Mouse (Mus musculus) liver, embryonic 15.5 days (tissue): ENCODE data around the gene Krtap20-2. TPM values are rescaled to one million over a fixed set of nuclear protein-coding genes. Genes with fewer than 3 reads are reported as not detected.
"Not testable (repeated sequence)": the region's sequence is repeated elsewhere in the genome, so short reads cannot be mapped to it uniquely, and the experiment has no call there.

Source experiments
- ATAC-seq: fragments of 200-750 bp; cut with Nextera tagmentation; 2 replicates; pipeline ENCODE4 v1.8.0; 2017; ENCODE audit warnings: moderate number of reproducible peaks, mild to moderate bottlenecking, moderate library complexity; ENCODE audit not compliant: insufficient read depth
- H3K27ac ChIP-seq: fragments of 300-500 bp; sonication (generic); replicated peaks from 2 replicates; pipeline ENCODE4 v1.5.1; 2015; ENCODE audit warnings: mild to moderate bottlenecking, inconsistent platforms
- H3K27me3 ChIP-seq: fragments of 300-500 bp; sonication (generic); 2 replicates; pipeline ENCODE4 v1.6.1; 2015; ENCODE audit warnings: mild to moderate bottlenecking, inconsistent platforms
- H3K36me3 ChIP-seq: fragments of 300-500 bp; sonication (generic); replicated peaks from 2 replicates; pipeline ENCODE4 v1.6.1; 2015; ENCODE audit warnings: moderate library complexity, mild to moderate bottlenecking, inconsistent platforms
- H3K4me1 ChIP-seq: fragments of 300-500 bp; sonication (generic); replicated peaks from 2 replicates; pipeline ENCODE4 v1.6.1; 2015; ENCODE audit warnings: inconsistent platforms
- H3K4me2 ChIP-seq: fragments of 300-500 bp; sonication (generic); 2 replicates; pipeline ENCODE4 v1.6.1; 2015; ENCODE audit warnings: moderate library complexity, mild to moderate bottlenecking, inconsistent platforms
- H3K4me3 ChIP-seq: fragments of 300-500 bp; sonication (generic); replicated peaks from 2 replicates; pipeline ENCODE4 v1.5.1; 2015; ENCODE audit warnings: mild to moderate bottlenecking, inconsistent platforms
- H3K9ac ChIP-seq: fragments of 300-500 bp; sonication (generic); 2 replicates; pipeline ENCODE4 v1.6.1; 2015; ENCODE audit warnings: moderate library complexity, mild to moderate bottlenecking, inconsistent platforms
- H3K9me3 ChIP-seq: fragments of 300-500 bp; sonication (generic); replicated peaks from 2 replicates; pipeline ENCODE4 v1.6.1; 2016; ENCODE audit warnings: inconsistent platforms
- WGBS: fragments of 180-500 bp; shearing (Covaris S2); methylation state at CpG from one replicate; pipeline ENCODE4 v1.1.7; 2015; ENCODE audit warnings: mixed read lengths; ENCODE audit not compliant: insufficient replicate concordance; 5-methylcytosine and 5-hydroxymethylcytosine counted together
- polyA plus RNA-seq: library from polyadenylated mRNA; unstranded; fragments of >200 nt; fragmentation: Nextera tagmentation; extraction: Ambion mirVana; gene quantifications from 2 replicates; pipeline ENCODE4 v1.2.1, GENCODE M21; 2015

Krtap20-2 gene
- not detected in 2 replicates for polyA plus RNA-seq

- ATAC-seq = no peak
- H3K9me3 ChIP-seq = no peaks in the 10 kb centered on the region
- H3K27ac ChIP-seq = no peak within 1 kb of the TSS
- no peaks in the 10 kb centered on the region for H3K36me3 ChIP-seq
- H3K4me3 ChIP-seq = no peak within 1 kb of the TSS
- no peak within 1 kb of the TSS for H3K9ac ChIP-seq
- no peaks in the 10 kb centered on the region for H3K4me1 ChIP-seq
- H3K4me2 ChIP-seq = no peak within 1 kb of the TSS
- WGBS = 21% methylated on average over 1 of the region's 1 CpGs
- H3K27me3 ChIP-seq = no peaks in the 10 kb centered on the region
These were observed at the start of gene Krtap20-2 for GRCm38 (mm10) chr16:89205561-89205960. Krtap20-2 (plus strand) TSS chr16:89205861.

- ATAC-seq = no peak
- Histone ChIP-seq H3K27ac (no peak within 1 kb of the TSS), H3K4me3 (no peak within 1 kb of the TSS), H3K4me1 (no peaks in the 10 kb centered on the region), H3K27me3 (no peaks in the 10 kb centered on the region), H3K4me2 (no peak within 1 kb of the TSS), H3K9me3 (0 out of 2 replicates have a peak, but pooled peaks cover 3% of the 10 kb centered on the region), H3K36me3 (no peaks in the 10 kb centered on the region), H3K9ac (no peak within 1 kb of the TSS)
- WGBS = 72% methylated on average over 4 of the region's 4 CpGs
These were observed 48.0 kb upstream of the Krtap20-2 start, which contains the start of gene Gm9789 for GRCm38 (mm10) chr16:89157652-89158051. Gm9789 (plus strand) TSS chr16:89157952.

DNA sequence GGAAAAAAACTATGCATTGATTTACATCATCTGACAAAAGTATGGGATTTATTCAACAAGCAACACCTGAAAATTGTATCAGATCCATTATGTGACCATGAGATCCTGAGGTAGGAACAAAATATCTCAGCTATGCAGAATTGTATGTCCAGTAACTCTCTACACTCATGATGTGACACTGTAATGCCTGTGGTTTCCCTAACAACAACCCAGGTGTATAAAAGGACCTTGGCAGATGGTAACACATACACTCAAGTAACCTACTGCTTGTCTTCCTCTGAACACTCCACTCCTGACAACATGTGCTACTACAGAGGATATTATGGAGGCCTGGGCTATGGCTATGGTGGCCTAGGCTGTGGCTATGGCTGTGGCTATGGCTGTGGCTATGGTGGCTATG, 36.5 kb upstream of the Krtap20-2 start, which contains the start of gene Gm7735:
Gene Gm7735 (plus strand): TSS at position 301 of the 400 bp plus-strand sequence.
- H3K9me3 ChIP-seq, H3K4me1 ChIP-seq, ATAC-seq, H3K27me3 ChIP-seq, H3K4me2 ChIP-seq, H3K36me3 ChIP-seq, H3K27ac ChIP-seq, H3K9ac ChIP-seq, H3K4me3 ChIP-seq: not testable (repeated sequence)

GRCm38 (mm10) chr16:89174435-89174834, 31.2 kb upstream of the Krtap20-2 start, which contains the start of gene 1110057P08Rik:
1110057P08Rik (plus strand) TSS chr16:89174735.
- no peak within 1 kb of the TSS for H3K9ac ChIP-seq
- no peak for ATAC-seq
- H3K36me3 ChIP-seq = no peaks in the 10 kb centered on the region
- no peak within 1 kb of the TSS for H3K4me3 ChIP-seq
- no peak within 1 kb of the TSS for H3K4me2 ChIP-seq
- WGBS = 48% methylated on average over 2 of the region's 2 CpGs
- no peak within 1 kb of the TSS for H3K27ac ChIP-seq
- no peaks in the 10 kb centered on the region for H3K9me3 ChIP-seq
- H3K27me3 ChIP-seq = no peaks in the 10 kb centered on the region
- no peaks in the 10 kb centered on the region for H3K4me1 ChIP-seq

- 51% methylated on average over 4 of the region's 4 CpGs for WGBS
- ATAC-seq = no peak
- H3K4me1 ChIP-seq = no peaks in the 10 kb centered on the region
These were observed 17.0 kb upstream of the Krtap20-2 start for GRCm38 (mm10) chr16:89188621-89189020.

More at GRCm38 (mm10) chr16:89188621-89189020, 17.0 kb upstream of the Krtap20-2 start:
- Histone ChIP-seq H3K27ac (no peak overlapping the region), H3K36me3 (no peaks in the 10 kb centered on the region), H3K9me3 (no peaks in the 10 kb centered on the region), H3K4me2 (no peak overlapping the region), H3K9ac (no peak overlapping the region), H3K4me3 (no peak overlapping the region), H3K27me3 (no peaks in the 10 kb centered on the region)

Other genes with a start within 250 kb of the Krtap20-2 start
- not detected in 2 replicates for gene Krtap16-3, start 243.0 kb upstream of the Krtap20-2 start, polyA plus RNA-seq
- not detected in 2 replicates for gene Krtap22-2, start 195.1 kb upstream of the Krtap20-2 start, polyA plus RNA-seq
- gene Gm10229, start 190.6 kb upstream of the Krtap20-2 start, polyA plus RNA-seq = not detected in 2 replicates
- not detected in 2 replicates for gene Krtap6-1, start 174.2 kb upstream of the Krtap20-2 start, polyA plus RNA-seq
- not detected in 2 replicates for gene Gm10228, start 164.4 kb upstream of the Krtap20-2 start, polyA plus RNA-seq
- not detected in 2 replicates for gene Krtap6-5, start 158.0 kb upstream of the Krtap20-2 start, polyA plus RNA-seq
- gene 1110025L11Rik, start 141.9 kb upstream of the Krtap20-2 start, polyA plus RNA-seq = not detected in 2 replicates
- not detected in 2 replicates for gene Krtap6-3, start 121.8 kb upstream of the Krtap20-2 start, polyA plus RNA-seq
- not detected in 2 replicates for gene Gm6358, start 65.0 kb upstream of the Krtap20-2 start, polyA plus RNA-seq
- gene Gm10061, start 54.8 kb upstream of the Krtap20-2 start, polyA plus RNA-seq = not detected in 2 replicates
- not detected in 2 replicates for gene Gm9789, start 47.9 kb upstream of the Krtap20-2 start, polyA plus RNA-seq
- not detected in 2 replicates for gene Gm7735, start 36.4 kb upstream of the Krtap20-2 start, polyA plus RNA-seq
- not detected in 2 replicates for gene 1110057P08Rik, start 31.1 kb upstream of the Krtap20-2 start, polyA plus RNA-seq
- gene Krtap21-1, start 198.0 kb downstream of the Krtap20-2 start, polyA plus RNA-seq = not detected in 2 replicates
- not detected in 2 replicates for gene Krtap6-2, start 214.2 kb downstream of the Krtap20-2 start, polyA plus RNA-seq